Mouse (Mus musculus): ENCODE measurements at regions not wholly inside any gene's neighbourhood (a gene's known extent, or its start where the extent isn't known, plus 50 kb on each side); places are given as distances from the start of the nearest gene placed in this dataset.

DNA sequence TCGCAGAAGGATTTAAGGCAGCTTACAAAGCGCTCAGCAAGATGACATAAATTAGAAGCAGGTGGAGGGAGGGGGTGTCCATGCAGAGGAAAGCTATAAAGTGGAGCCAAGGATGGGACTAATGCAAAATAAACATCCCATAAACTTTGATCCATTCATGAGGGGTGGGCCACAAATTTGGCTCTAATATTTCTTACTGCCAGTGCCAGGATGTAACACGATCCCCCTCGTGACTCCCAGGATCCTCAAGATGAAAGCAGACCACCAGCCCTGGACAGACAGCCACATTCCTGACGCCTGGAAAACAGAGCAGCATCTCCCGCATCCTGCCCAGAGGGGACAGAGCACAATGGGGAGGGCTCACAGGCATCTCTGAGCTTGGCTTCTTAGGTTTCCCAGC, 116.6 kb downstream of the Cyp26b1 start:
- no peaks in the 10 kb centered on the region; a peak in 1 of 4 replicates for H3K27me3 ChIP-seq (ENCODE audit: control insufficient read depth in 1 of 2, insufficient read depth in 2 of 2, low read length in 2 of 2)

GRCm38 (mm10) chr6:84476466-84476865, 117.2 kb downstream of the Cyp26b1 start:
- no peak overlapping the region for H3K9ac ChIP-seq (ENCODE audit: control insufficient read depth, low read depth, low read length, poor library complexity, severe bottlenecking)
- no peak for DNase-seq (ENCODE audit: low read depth, low spot score)
- no peaks in the 10 kb centered on the region for H3K79me2 ChIP-seq (ENCODE audit: control insufficient read depth, insufficient read depth, low read length, poor library complexity)
- H3K27me3 ChIP-seq (ENCODE audit: control insufficient read depth in 1 of 2, insufficient read depth in 2 of 2, low read length in 2 of 2): no peaks in the 10 kb centered on the region; a peak in 1 of 4 replicates
- no peak overlapping the region for H3K27ac ChIP-seq (ENCODE audit: control insufficient read depth, low read depth, low read length)
- no peaks in the 10 kb centered on the region for H3K36me3 ChIP-seq (ENCODE audit: control insufficient read depth in 1 of 2, insufficient read depth in 2 of 2, low read length in 2 of 2)
- H3K9me3 ChIP-seq (replicated peaks; ENCODE audit: insufficient read depth, low read length): no peaks in the 10 kb centered on the region
- H3K4me1 ChIP-seq (ENCODE audit: control insufficient read depth in 1 of 2, insufficient read depth in 2 of 2, low read length in 2 of 2): no peaks in the 10 kb centered on the region
- no peak for TF ChIP-seq ZKSCAN1 (IDR thresholded peaks at IDR 0.05; ENCODE audit: low read depth, low read length)
- no peak for TF ChIP-seq SMC3 (IDR thresholded peaks at IDR 0.05; ENCODE audit: low read depth, low read length)
- TF ChIP-seq MXI1 (IDR thresholded peaks at IDR 0.05; ENCODE audit: low read depth, low read length): no peak
- TF ChIP-seq ZMIZ1 (IDR thresholded peaks at IDR 0.05; ENCODE audit: low read depth, low read length): no peak
- TF ChIP-seq RCOR1 (IDR thresholded peaks at IDR 0.05; ENCODE audit: low read depth, low read length): no peak
- TF ChIP-seq TCF12 (IDR thresholded peaks at IDR 0.05; ENCODE audit: low read depth, low read length): no peak
- no peak for TF ChIP-seq TAL1 (IDR thresholded peaks at IDR 0.05; ENCODE audit: low read length)
- H3K4me3 ChIP-seq (ENCODE audit: control insufficient read depth in 1 of 2, insufficient read depth in 1 of 2, low read depth in 2 of 2, low read length in 2 of 2): no peak overlapping the region

More for the DNA sequence above, 116.6 kb downstream of the Cyp26b1 start:
- DNase-seq (ENCODE audit: low read depth, low spot score): no peak
- no peaks in the 10 kb centered on the region for H3K79me2 ChIP-seq (ENCODE audit: control insufficient read depth, insufficient read depth, low read length, poor library complexity)
- no peak overlapping the region for H3K27ac ChIP-seq (ENCODE audit: control insufficient read depth, low read depth, low read length)
- H3K36me3 ChIP-seq (ENCODE audit: control insufficient read depth in 1 of 2, insufficient read depth in 2 of 2, low read length in 2 of 2): no peaks in the 10 kb centered on the region
- H3K9me3 ChIP-seq (replicated peaks; ENCODE audit: insufficient read depth, low read length): no peaks in the 10 kb centered on the region
- no peak for TF ChIP-seq KAT2A (conservative IDR thresholded peaks at IDR 0.05; ENCODE audit: low read depth, low read length)
- TF ChIP-seq CTCF (IDR thresholded peaks at IDR 0.05 in 2 of 3, conservative IDR thresholded peaks at IDR 0.05 in 1 of 3; ENCODE audit: control insufficient read depth in 1 of 3, insufficient read depth in 1 of 3, low read depth in 2 of 3, low read length in 3 of 3, poor library complexity in 1 of 3, severe bottlenecking in 1 of 3): no peak
- TF ChIP-seq SMC3 (IDR thresholded peaks at IDR 0.05; ENCODE audit: low read depth, low read length): no peak
- TF ChIP-seq USF2 (IDR thresholded peaks at IDR 0.05; ENCODE audit: borderline replicate concordance in 1 of 2, insufficient read depth in 1 of 2, low read depth in 1 of 2, low read length in 2 of 2): no peak
- no peak for TF ChIP-seq JUND (IDR thresholded peaks at IDR 0.05; ENCODE audit: low read depth, low read length)
- no peak overlapping the region for H3K9ac ChIP-seq (ENCODE audit: control insufficient read depth, low read depth, low read length, poor library complexity, severe bottlenecking)
- H3K4me3 ChIP-seq (ENCODE audit: control insufficient read depth in 1 of 2, insufficient read depth in 1 of 2, low read depth in 2 of 2, low read length in 2 of 2): no peak overlapping the region
- no peaks in the 10 kb centered on the region for H3K4me1 ChIP-seq (ENCODE audit: control insufficient read depth in 1 of 2, insufficient read depth in 2 of 2, low read length in 2 of 2)

DNA sequence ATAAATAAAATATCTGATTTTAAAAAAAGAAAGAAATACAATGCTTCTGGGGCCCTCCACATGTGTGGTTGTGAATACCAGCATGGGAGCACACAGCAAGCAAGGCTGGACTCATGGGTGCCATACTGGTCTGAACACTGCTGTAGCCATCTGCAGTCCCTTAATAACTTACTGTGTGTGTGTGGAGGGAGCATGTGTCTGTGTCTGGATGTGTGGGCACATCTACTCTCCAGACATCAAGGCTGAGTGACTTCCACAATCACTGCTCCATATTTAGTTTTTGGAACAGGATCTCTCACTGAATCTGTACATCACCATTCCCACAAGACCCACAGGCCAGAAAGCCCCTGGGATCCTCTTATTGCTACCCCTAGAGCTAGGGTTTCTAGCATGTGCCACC, 118.9 kb downstream of the Cyp26b1 start:
- H3K27me3 ChIP-seq (ENCODE audit: control insufficient read depth in 1 of 2, insufficient read depth in 2 of 2, low read length in 2 of 2): peaks cover 0 to 3% of the 10 kb centered on the region in 2 experiments; a peak in 1 of 4 replicates
- H3K36me3 ChIP-seq (ENCODE audit: control insufficient read depth in 1 of 2, insufficient read depth in 2 of 2, low read length in 2 of 2): no peaks in the 10 kb centered on the region
- H3K4me3 ChIP-seq (ENCODE audit: control insufficient read depth in 1 of 2, insufficient read depth in 1 of 2, low read depth in 2 of 2, low read length in 2 of 2): no peak overlapping the region

More for the DNA sequence above, 118.9 kb downstream of the Cyp26b1 start:
- Histone ChIP-seq H3K27ac (ENCODE audit: control insufficient read depth, low read depth, low read length) (no peak overlapping the region), H3K79me2 (ENCODE audit: control insufficient read depth, insufficient read depth, low read length, poor library complexity) (no peaks in the 10 kb centered on the region), H3K9ac (ENCODE audit: control insufficient read depth, low read depth, low read length, poor library complexity, severe bottlenecking) (no peak overlapping the region), H3K4me1 (ENCODE audit: control insufficient read depth in 1 of 2, insufficient read depth in 2 of 2, low read length in 2 of 2) (no peaks in the 10 kb centered on the region), H3K9me3 (replicated peaks; ENCODE audit: insufficient read depth, low read length) (no peaks in the 10 kb centered on the region)
- DNase-seq (ENCODE audit: low read depth, low spot score): no peak
- no peak for TF ChIP-seq CHD2 (IDR thresholded peaks at IDR 0.05; ENCODE audit: low read length)
- no peak for TF ChIP-seq NRF1 (IDR thresholded peaks at IDR 0.05; ENCODE audit: insufficient read depth, low read depth, low read length, poor library complexity, severe bottlenecking)
- no peak for TF ChIP-seq E2F4 (IDR thresholded peaks at IDR 0.05; ENCODE audit: borderline replicate concordance, low read depth, low read length)
- no peak for TF ChIP-seq TAL1 (IDR thresholded peaks at IDR 0.05; ENCODE audit: low read length)
- no peak for TF ChIP-seq MYC (IDR thresholded peaks at IDR 0.05; ENCODE audit: low read depth, low read length)
- no peak for TF ChIP-seq MEF2A (IDR thresholded peaks at IDR 0.05; ENCODE audit: extremely low read depth, insufficient replicate concordance, low read depth, low read length, poor library complexity, severe bottlenecking)
- TF ChIP-seq MAFK (IDR thresholded peaks at IDR 0.05; ENCODE audit: borderline replicate concordance, low read depth, low read length): no peak
- TF ChIP-seq EP300 (IDR thresholded peaks at IDR 0.05; ENCODE audit: low read depth in 1 of 2, low read length in 2 of 2): no peak
- TF ChIP-seq UBTF (IDR thresholded peaks at IDR 0.05; ENCODE audit: borderline replicate concordance, insufficient read depth, low read depth, low read length): no peak
- no peak for TF ChIP-seq SMC3 (IDR thresholded peaks at IDR 0.05; ENCODE audit: low read depth, low read length)
- TF ChIP-seq MYB (IDR thresholded peaks at IDR 0.05; ENCODE audit: low read depth, low read length): no peak
- no peak for TF ChIP-seq USF1 (IDR thresholded peaks at IDR 0.05; ENCODE audit: low read depth, low read length)
